Mouse (Mus musculus) hindbrain, embryonic 14.5 days (tissue): ENCODE measurements at regions not wholly inside any gene's neighbourhood (a gene's known extent, or its start where the extent isn't known, plus 50 kb on each side); places are given as distances from the start of the nearest gene placed in this dataset.
A peak's percentile ranks its signal among the peaks of the same experiment; 100 is the strongest.

Experiments
- ATAC-seq: fragments of 200-750 bp; cut with Nextera tagmentation; 2 replicates; pipeline ENCODE4 v1.8.0; 2017; ENCODE audit warnings: moderate number of reproducible peaks, mild to moderate bottlenecking, moderate TSS enrichment, moderate library complexity; ENCODE audit not compliant: low FRiP score
- DNase-seq: peaks from one replicate; pipeline ENCODE4 v3.0.0-alpha.2; 2015; ENCODE audit warnings: low spot score
- H3K27ac ChIP-seq: fragments of 300-500 bp; sonication (generic); 2 replicates; pipeline ENCODE4 v1.5.1; 2014; ENCODE audit warnings: mild to moderate bottlenecking, moderate library complexity
- H3K27me3 ChIP-seq: fragments of 300-500 bp; sonication (generic); 2 replicates; pipeline ENCODE4 v1.6.1; 2014; ENCODE audit warnings: mild to moderate bottlenecking, low read length, mixed read lengths; ENCODE audit not compliant: control insufficient read depth, insufficient read depth
- H3K36me3 ChIP-seq: fragments of 300-500 bp; sonication (generic); replicated peaks from 2 replicates; pipeline ENCODE4 v1.6.1; 2014; ENCODE audit not compliant: control insufficient read depth, insufficient read depth
- H3K4me1 ChIP-seq: fragments of 300-500 bp; sonication (generic); replicated peaks from 2 replicates; pipeline ENCODE4 v1.6.1; 2014; ENCODE audit warnings: antibody characterized with exemption, low read length, mixed read lengths; ENCODE audit not compliant: control insufficient read depth, insufficient read depth
- H3K4me2 ChIP-seq: fragments of 300-500 bp; sonication (generic); replicated peaks from 2 replicates; pipeline ENCODE4 v1.6.1; 2014; ENCODE audit warnings: mild to moderate bottlenecking, moderate library complexity
- H3K4me3 ChIP-seq: fragments of 300-500 bp; sonication (generic); replicated peaks from 2 replicates; pipeline ENCODE4 v1.5.1; 2014; ENCODE audit warnings: mild to moderate bottlenecking, low read length
- H3K9ac ChIP-seq: fragments of 300-500 bp; sonication (generic); 2 replicates; pipeline ENCODE4 v1.6.1; 2014
- H3K9me3 ChIP-seq: fragments of 300-500 bp; sonication (generic); 2 replicates; pipeline ENCODE4 v1.6.1; 2016; ENCODE audit warnings: low read length; ENCODE audit not compliant: control insufficient read depth
- WGBS: fragments of 180-500 bp; shearing (Covaris S2); extraction: QIAGEN DNeasy Blood & Tissue Kit; methylation state at CpG from one replicate; pipeline ENCODE4 v1.1.7; 2014; 5-methylcytosine and 5-hydroxymethylcytosine counted together

DNA sequence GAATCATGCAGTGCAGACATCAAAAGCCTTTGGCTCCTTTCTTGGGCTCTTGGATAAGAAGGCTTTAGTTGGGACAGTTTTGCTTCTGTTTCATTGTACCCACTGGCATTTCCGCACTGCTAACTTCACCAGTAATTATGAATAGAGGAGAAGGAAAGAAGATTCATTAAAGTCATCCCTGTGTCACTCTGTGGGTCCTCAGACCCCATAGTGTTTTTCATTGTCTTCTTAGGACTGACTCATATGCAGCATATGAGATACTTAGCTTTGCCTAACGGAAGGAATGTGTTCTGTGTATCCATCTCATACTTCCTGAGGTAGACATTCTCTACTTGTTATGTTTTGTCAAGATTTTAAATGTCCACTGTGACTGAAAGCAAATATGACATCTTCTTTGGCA is 287.6 kb upstream of the Sash1 start:
- ATAC-seq: no peak
- H3K4me2 ChIP-seq: no peak overlapping the region
- H3K36me3 ChIP-seq: no peaks in the 10 kb centered on the region
- H3K27ac ChIP-seq: no peak overlapping the region
- no peak overlapping the region for H3K4me3 ChIP-seq
- no peaks in the 10 kb centered on the region for H3K4me1 ChIP-seq
- DNase-seq: no peak
- no peak overlapping the region for H3K9ac ChIP-seq
- H3K27me3 ChIP-seq: no peaks in the 10 kb centered on the region
- 85% methylated on average over 2 of the region's 2 CpGs for WGBS
- H3K9me3 ChIP-seq: no peaks in the 10 kb centered on the region

GRCm38 (mm10) chr10:9168725-9169124 is 282.9 kb upstream of the Sash1 start:
- no peak for ATAC-seq
- Histone ChIP-seq H3K36me3 (no peaks in the 10 kb centered on the region), H3K9me3 (no peaks in the 10 kb centered on the region), H3K4me2 (no peak overlapping the region), H3K27me3 (no peaks in the 10 kb centered on the region), H3K27ac (no peak overlapping the region), H3K9ac (no peak overlapping the region), H3K4me1 (no peaks in the 10 kb centered on the region), H3K4me3 (no peak overlapping the region)
- DNase-seq: no peak
- WGBS: 58% methylated on average over 7 of the region's 7 CpGs

- Histone ChIP-seq H3K27me3 (no peaks in the 10 kb centered on the region), H3K36me3 (no peaks in the 10 kb centered on the region), H3K9ac (peak overlapping the region; percentile 14; the same call in 1 of the 2 replicates), H3K27ac (peak overlapping the region; percentile 56; the same call in 1 of the 2 replicates), H3K9me3 (no peaks in the 10 kb centered on the region), H3K4me1 (no peaks in the 10 kb centered on the region), H3K4me2 (peak overlapping the region; percentile 29), H3K4me3 (no peak overlapping the region)
- no peak for DNase-seq
- ATAC-seq: 0 out of 2 replicates have a peak, but pooled peaks have one; percentile 49
- WGBS: 53% methylated on average over 12 of the region's 12 CpGs
Measured at GRCm38 (mm10) chr10:9166017-9166416, 280.1 kb upstream of the Sash1 start.

DNA sequence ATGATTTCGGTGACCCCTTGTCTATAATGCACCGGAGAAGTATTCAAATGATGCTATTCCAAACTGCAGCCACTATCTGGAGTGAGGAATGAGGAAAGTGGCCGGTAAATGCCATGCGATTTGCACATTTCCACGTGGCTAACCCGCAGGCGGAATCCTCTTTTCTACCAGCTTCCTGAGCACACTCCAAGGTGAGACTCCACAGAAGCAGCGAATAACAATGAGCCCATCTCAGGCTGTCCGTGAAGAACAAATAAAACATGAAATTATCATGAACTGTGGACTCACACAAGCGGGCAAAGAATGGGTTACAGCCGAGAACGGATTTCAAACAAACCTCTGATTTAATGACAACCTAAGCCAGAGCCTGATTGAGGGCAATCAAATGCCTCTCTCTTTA is 279.7 kb upstream of the Sash1 start:
- DNase-seq (no peak), ATAC-seq (no peak)
- no peak overlapping the region for H3K4me3 ChIP-seq
- H3K4me2 ChIP-seq: peak overlapping the region; percentile 29
- H3K9me3 ChIP-seq: no peaks in the 10 kb centered on the region
- peak overlapping the region; percentile 12; the same call in 1 of the 2 replicates for H3K9ac ChIP-seq
- H3K27me3 ChIP-seq: no peaks in the 10 kb centered on the region
- WGBS: 62% methylated on average over 12 of the region's 12 CpGs
- no peaks in the 10 kb centered on the region for H3K36me3 ChIP-seq
- H3K27ac ChIP-seq: peak overlapping the region; percentile 56
- no peaks in the 10 kb centered on the region for H3K4me1 ChIP-seq

GRCm38 (mm10) chr10:9164333-9164732 is 278.5 kb upstream of the Sash1 start:
- no peaks in the 10 kb centered on the region for H3K9me3 ChIP-seq
- ATAC-seq (no peak), DNase-seq (no peak)
- no peaks in the 10 kb centered on the region for H3K36me3 ChIP-seq
- 78% methylated on average over 7 of the region's 7 CpGs for WGBS
- no peaks in the 10 kb centered on the region for H3K4me1 ChIP-seq
- H3K27me3 ChIP-seq: no peaks in the 10 kb centered on the region
- H3K4me2 ChIP-seq: no peak overlapping the region
- H3K4me3 ChIP-seq: no peak overlapping the region
- H3K27ac ChIP-seq: peak overlapping the region; percentile 56
- H3K9ac ChIP-seq: no peak overlapping the region

DNA sequence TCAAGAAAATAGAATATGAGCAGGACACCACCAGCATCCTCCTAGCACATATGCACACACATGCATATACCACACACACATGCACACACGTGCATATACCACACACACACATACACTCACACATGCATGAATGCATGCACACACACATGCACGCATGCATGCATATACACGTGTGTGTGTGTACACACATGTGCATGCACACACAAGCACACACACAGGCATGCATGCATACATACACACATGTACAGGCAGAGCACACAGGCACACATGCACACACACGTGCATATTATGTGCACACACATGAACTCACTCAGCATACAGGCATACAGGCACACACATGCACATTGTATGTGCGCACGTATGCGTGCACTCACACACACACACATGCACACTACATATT is 275.7 kb upstream of the Sash1 start:
- Histone ChIP-seq H3K4me1 (no peaks in the 10 kb centered on the region), H3K27me3 (no peaks in the 10 kb centered on the region), H3K4me2 (no peak overlapping the region), H3K9ac (no peak overlapping the region), H3K9me3 (no peaks in the 10 kb centered on the region), H3K36me3 (no peaks in the 10 kb centered on the region), H3K27ac (no peak overlapping the region), H3K4me3 (no peak overlapping the region)
- 94% methylated on average over 7 of the region's 7 CpGs for WGBS
- ATAC-seq: no peak
- DNase-seq: no peak

GRCm38 (mm10) chr10:9157299-9158215 is 271.7 kb upstream of the Sash1 start:
- DNase-seq (no peak), ATAC-seq (no peak)
- H3K36me3 ChIP-seq: no peaks in the 10 kb centered on the region
- H3K9me3 ChIP-seq: no peaks in the 10 kb centered on the region
- no peaks in the 10 kb centered on the region for H3K27me3 ChIP-seq
- H3K4me1 ChIP-seq: no peaks in the 10 kb centered on the region
- no peak overlapping the region for H3K9ac ChIP-seq
- 51% methylated on average over 10 of the region's 10 CpGs for WGBS
- no peak overlapping the region for H3K27ac ChIP-seq
- H3K4me3 ChIP-seq: no peak overlapping the region
- H3K4me2 ChIP-seq: no peak overlapping the region

DNA sequence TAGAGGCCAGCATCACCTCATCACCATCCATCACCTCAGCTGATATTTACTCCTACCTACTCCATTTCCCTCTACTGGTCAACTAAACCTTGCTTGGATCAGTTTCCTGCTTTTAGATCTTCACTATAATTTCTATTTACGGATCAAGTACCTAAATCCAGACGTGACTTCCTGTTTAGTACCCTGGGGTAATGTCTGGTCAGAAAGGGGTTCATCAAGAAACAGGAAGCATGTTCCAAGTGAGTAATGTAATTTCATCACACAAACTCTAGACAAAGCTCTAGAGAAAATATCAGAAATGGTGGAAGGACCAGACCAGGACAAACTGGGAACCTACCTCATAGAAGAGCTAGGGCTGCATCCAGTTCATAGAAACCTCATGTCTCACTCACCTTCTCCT is 250.2 kb upstream of the Sash1 start:
- H3K9me3 ChIP-seq: no peaks in the 10 kb centered on the region
- no peak overlapping the region for H3K27ac ChIP-seq
- DNase-seq (no peak), ATAC-seq (no peak)
- 91% methylated on average over 2 of the region's 2 CpGs for WGBS
- H3K4me2 ChIP-seq: no peak overlapping the region
- H3K4me3 ChIP-seq: no peak overlapping the region
- peaks cover 8% of the 10 kb centered on the region; the same call in 1 of the 2 replicates for H3K4me1 ChIP-seq
- H3K9ac ChIP-seq: no peak overlapping the region
- no peaks in the 10 kb centered on the region for H3K27me3 ChIP-seq
- no peaks in the 10 kb centered on the region for H3K36me3 ChIP-seq

DNA sequence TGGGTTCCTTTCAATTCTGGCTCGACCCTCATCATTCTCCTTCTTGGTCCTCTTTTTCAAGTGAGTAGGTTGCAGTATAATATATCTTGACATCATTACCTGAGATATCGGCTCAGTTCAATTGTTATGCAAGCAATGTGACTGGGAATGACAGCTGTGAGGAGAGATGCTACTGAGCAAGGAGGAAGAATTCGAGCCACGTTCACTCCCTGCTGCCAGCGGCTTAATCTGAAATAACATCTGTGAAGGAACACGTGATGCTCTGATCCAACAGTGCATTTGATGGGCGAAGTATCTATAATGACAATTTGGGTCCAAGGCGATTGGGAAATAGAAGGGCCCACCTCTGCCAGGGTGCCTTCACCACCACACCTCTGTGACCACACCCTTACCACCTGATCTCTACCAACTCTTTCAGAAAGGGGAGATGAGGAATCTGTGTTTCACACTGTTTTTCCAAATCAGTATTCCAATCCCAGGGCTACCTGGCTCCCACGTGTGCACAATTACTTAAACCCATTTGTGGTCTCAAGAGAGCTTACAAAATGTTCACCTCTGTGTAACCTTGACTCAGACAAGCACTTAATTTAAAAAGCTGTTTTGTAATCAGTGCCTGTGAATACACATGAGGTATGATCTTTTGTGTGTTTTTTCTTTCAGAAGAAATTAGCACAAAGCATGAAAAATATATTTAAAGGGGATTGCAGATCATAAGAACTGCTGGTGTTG is 248.6 kb upstream of the Sash1 start:
- H3K4me2 ChIP-seq: no peak overlapping the region
- WGBS: 60% methylated on average over 9 of the region's 9 CpGs
- no peaks in the 10 kb centered on the region for H3K36me3 ChIP-seq
- no peaks in the 10 kb centered on the region for H3K9me3 ChIP-seq
- peaks cover 8% of the 10 kb centered on the region; the same call in 1 of the 2 replicates for H3K4me1 ChIP-seq
- ATAC-seq (no peak), DNase-seq (no peak)
- H3K27ac ChIP-seq: peak overlapping the region; percentile 47; the same call in 1 of the 2 replicates
- no peak overlapping the region for H3K4me3 ChIP-seq
- H3K27me3 ChIP-seq: no peaks in the 10 kb centered on the region
- no peak overlapping the region for H3K9ac ChIP-seq
